In the genomic region with DNA sequence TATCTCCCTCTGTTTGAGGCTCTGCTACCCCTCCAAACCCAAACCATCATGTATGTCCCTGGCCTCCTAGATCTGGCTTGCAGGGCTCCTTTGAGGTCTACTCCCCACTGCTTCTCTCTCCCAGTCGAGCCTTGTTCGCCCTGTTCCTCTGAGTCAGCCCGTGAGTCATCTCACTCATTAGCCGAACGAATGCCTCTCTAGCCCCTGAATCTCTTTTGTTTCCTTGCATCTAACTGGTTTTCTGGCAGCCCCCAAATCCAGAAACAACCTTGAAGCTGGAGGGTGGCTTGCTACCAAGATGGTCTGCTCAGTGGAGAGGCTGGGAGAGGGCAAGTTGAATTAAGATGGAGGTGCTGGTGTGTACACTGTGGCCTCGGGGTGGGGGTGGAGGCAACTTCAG, we compare ENCODE assay signal across 27 mouse cellular contexts.
DNase-seq lines count a peak whose midpoint lies in the region; ATAC-seq and TF ChIP-seq lines count a peak whose summit lies in the region.
"Had no signal": no experiment of that assay in that cellular context is flagged by ENCODE, and none has a peak within 500 bp of the region (broad histone marks: within the 10 kb centered on the region; RNA-seq: fewer than 3 reads in every experiment).

No protein-coding gene starts in this region.

- peak overlapping the region; percentile 92 for H3K27ac ChIP-seq in olfactory bulb, adult 2 months (ENCODE audit: insufficient read depth, low read depth, low read length)
- no peak overlapping the region for H3K27ac ChIP-seq in stomach, postnatal 0 days (replicated peaks)
- no peak overlapping the region for H3K27ac ChIP-seq in limb, embryonic 10.5 days
- H3K27ac ChIP-seq: forebrain, embryonic 15.5 days; hindbrain, embryonic 13.5 days; kidney, embryonic 15.5 days; left cerebral cortex, adult 2 months; limb, embryonic 15.5 days; liver, embryonic 14.5 days; lung, embryonic 15.5 days; midbrain, embryonic 15.5 days; neural tube, embryonic 13.5 days had no signal

- no peaks in the 10 kb centered on the region for H3K27me3 ChIP-seq in stomach, postnatal 0 days (ENCODE audit: control insufficient read depth, insufficient read depth, low read length)
- H3K27me3 ChIP-seq in limb, embryonic 10.5 days (ENCODE audit: low read depth, poor library complexity, severe bottlenecking): no peaks in the 10 kb centered on the region
- H3K27me3 ChIP-seq: forebrain, embryonic 15.5 days; hindbrain, embryonic 13.5 days; kidney, embryonic 15.5 days; limb, embryonic 15.5 days; lung, embryonic 15.5 days; midbrain, embryonic 15.5 days; neural tube, embryonic 13.5 days had no signal

- peaks cover 20% of the 10 kb centered on the region for H3K4me1 ChIP-seq in olfactory bulb, adult 2 months (ENCODE audit: control insufficient read depth, insufficient read depth, low read length)
- H3K4me1 ChIP-seq in stomach, postnatal 0 days (replicated peaks; ENCODE audit: control insufficient read depth, insufficient read depth): no peaks in the 10 kb centered on the region
- H3K4me1 ChIP-seq in limb, embryonic 10.5 days: no peaks in the 10 kb centered on the region
- H3K4me1 ChIP-seq: forebrain, embryonic 15.5 days; kidney, embryonic 15.5 days; limb, embryonic 15.5 days; lung, embryonic 15.5 days; megakaryocyte, embryonic 14.5 days had no signal

- H3K9me3 ChIP-seq in stomach, postnatal 0 days (ENCODE audit: control insufficient read depth, low read length): no peaks in the 10 kb centered on the region
- H3K9me3 ChIP-seq in limb, embryonic 10.5 days (replicated peaks): no peaks in the 10 kb centered on the region
- H3K9me3 ChIP-seq: forebrain, embryonic 15.5 days; hindbrain, embryonic 13.5 days; kidney, embryonic 15.5 days; limb, embryonic 15.5 days; lung, embryonic 15.5 days; megakaryocyte, embryonic 14.5 days; midbrain, embryonic 15.5 days; neural tube, embryonic 13.5 days had no signal

- DNase-seq in adrenal gland, adult (ENCODE audit: inconsistent age in 2 of 2, low spot score in 1 of 2): peak; percentile 68 to 81
- no peak for DNase-seq in adrenal gland, postnatal 4 days (ENCODE audit: low spot score in 2 of 2)
- DNase-seq in right cerebral cortex, adult 2 months (ENCODE audit: low spot score in 2 of 2): peak; percentile 36 to 51
- no peak for DNase-seq in right cerebral cortex, postnatal 10 days (ENCODE audit: low spot score in 2 of 2)
- DNase-seq in adrenal gland, postnatal 36 days: peak; percentile 57 to 73
- no peak for DNase-seq in stomach, postnatal 0 days (ENCODE audit: low spot score)
- no peak for DNase-seq in limb, embryonic 10.5 days (ENCODE audit: low spot score)
- DNase-seq: cerebellum, adult 18-20 months; cerebellum, postnatal 25 days; embryo, embryonic 11 days; gastrocnemius, postnatal 36 days; heart, postnatal 36 days; kidney, adult 11 months; kidney, postnatal 4 days; layer of hippocampus, adult 9-11 months; lung, postnatal 36 days had no signal

- TF ChIP-seq POLR2A in olfactory bulb, adult 2 months (IDR thresholded peaks at IDR 0.05; ENCODE audit: insufficient read depth, low read depth, low read length): no peak

- 35% methylated on average over 6 of the region's 6 CpGs for WGBS in olfactory bulb, adult 2 months
- 58% methylated on average over 6 of the region's 6 CpGs for WGBS in stomach, postnatal 0 days
- WGBS in limb, embryonic 10.5 days: 83% methylated on average over 6 of the region's 6 CpGs

- TF ChIP-seq CTCF in olfactory bulb, adult 2 months (IDR thresholded peaks at IDR 0.05; ENCODE audit: insufficient read depth, low read depth, low read length): no peak
- no peak for TF ChIP-seq CTCF in stomach, postnatal 0 days (IDR thresholded peaks at IDR 0.05; ENCODE audit: low read depth)

- H3K4me2 ChIP-seq in stomach, postnatal 0 days (replicated peaks; ENCODE audit: low read depth): no peak overlapping the region
- H3K4me2 ChIP-seq: forebrain, embryonic 15.5 days; hindbrain, embryonic 13.5 days; kidney, embryonic 15.5 days; limb, embryonic 15.5 days; lung, embryonic 15.5 days; midbrain, embryonic 15.5 days; neural tube, embryonic 13.5 days had no signal

- H3K9ac ChIP-seq in stomach, postnatal 0 days (ENCODE audit: low read length): no peak overlapping the region
- H3K9ac ChIP-seq: forebrain, embryonic 15.5 days; hindbrain, embryonic 13.5 days; kidney, embryonic 15.5 days; limb, embryonic 15.5 days; liver, embryonic 14.5 days; lung, embryonic 15.5 days; midbrain, embryonic 15.5 days; neural tube, embryonic 13.5 days had no signal

- ATAC-seq in stomach, postnatal 0 days (ENCODE audit: low FRiP score, low TSS enrichment): no peak
- ATAC-seq: forebrain, embryonic 15.5 days; midbrain, embryonic 15.5 days had no signal

- no peaks in the 10 kb centered on the region for H3K36me3 ChIP-seq in stomach, postnatal 0 days (ENCODE audit: control insufficient read depth, insufficient read depth, low read length)
- no peaks in the 10 kb centered on the region for H3K36me3 ChIP-seq in limb, embryonic 10.5 days
- H3K36me3 ChIP-seq: forebrain, embryonic 15.5 days; hindbrain, embryonic 13.5 days; kidney, embryonic 15.5 days; limb, embryonic 15.5 days; lung, embryonic 15.5 days; midbrain, embryonic 15.5 days; neural tube, embryonic 13.5 days had no signal

- no peak overlapping the region for H3K4me3 ChIP-seq in olfactory bulb, adult 2 months (ENCODE audit: insufficient read depth, low read depth, low read length)
- H3K4me3 ChIP-seq in stomach, postnatal 0 days (ENCODE audit: low read depth, low read length): no peak overlapping the region
- H3K4me3 ChIP-seq in limb, embryonic 10.5 days: no peak overlapping the region
- H3K4me3 ChIP-seq: forebrain, embryonic 15.5 days; hindbrain, embryonic 13.5 days; kidney, embryonic 15.5 days; left cerebral cortex, adult 2 months; limb, embryonic 15.5 days; lung, embryonic 15.5 days; megakaryocyte, embryonic 14.5 days; midbrain, embryonic 15.5 days; neural tube, embryonic 13.5 days had no signal

- no peak for TF ChIP-seq EP300 in stomach, postnatal 0 days (optimal IDR thresholded peaks at IDR 0.05)

Comparison
In these comparisons a context has a peak if more than half of its experiments do, and no peak if none do; other contexts are left out.
1. DNase-seq: peak in adrenal gland, adult (2 of 2), right cerebral cortex, adult 2 months (2 of 2) and adrenal gland, postnatal 36 days (2 of 2); none in adrenal gland, postnatal 4 days (0 of 2), right cerebral cortex, postnatal 10 days (0 of 2), stomach, postnatal 0 days (single experiment) and limb, embryonic 10.5 days (single experiment).